Mouse (Mus musculus): ENCODE data around the gene 4932429P05Rik.

Gene 4932429P05Rik

DNA sequence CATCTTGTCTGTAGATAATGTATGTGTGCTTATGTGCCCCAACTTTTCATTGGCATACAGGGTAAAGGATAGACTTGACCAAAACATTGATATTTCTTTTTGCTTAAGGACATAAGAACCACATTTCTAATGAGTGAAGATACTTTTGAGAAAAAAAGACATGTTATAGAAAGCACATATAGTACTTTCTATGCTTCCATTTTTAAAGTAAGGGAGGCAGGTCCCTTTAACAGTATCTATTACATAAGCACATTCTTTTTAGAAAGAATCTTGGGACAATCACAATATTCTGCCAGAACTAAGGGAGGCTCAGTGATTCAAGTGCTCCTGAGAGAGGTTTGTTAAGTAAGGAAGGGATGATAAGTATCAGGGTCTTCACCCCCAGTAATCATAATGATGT lies at the start of gene 4932429P05Rik:
Gene 4932429P05Rik, plus strand, starts transcription at position 301 of the 400 bp plus-strand sequence.
- DNase-seq (ENCODE audit: extremely low read depth, insufficient read length, low spot score), result no peak

All from 3134 (cell line).